Comparison of ENCODE assay signal across 28 mouse cellular contexts in genomic region chr4:65163698-65164097, GRCm38 (mm10). TPM values are rescaled to one million over a fixed set of nuclear protein-coding genes. Genes with fewer than 3 reads are reported as not detected.
"Had no signal": no experiment of that assay in that cellular context is flagged by ENCODE, and none has a peak within 500 bp of the region (broad histone marks: within the 10 kb centered on the region; RNA-seq: fewer than 3 reads in every experiment).

No protein-coding gene starts in this region.

- ATAC-seq: forebrain, embryonic 13.5 days; forebrain, embryonic 14.5 days; forebrain, embryonic 15.5 days; forebrain, embryonic 16.5 days; forebrain, postnatal 0 days had no signal

- H3K27ac ChIP-seq: embryonic facial prominence, embryonic 10.5 days; embryonic facial prominence, embryonic 12.5 days; embryonic facial prominence, embryonic 13.5 days; embryonic facial prominence, embryonic 15.5 days; forebrain, embryonic 10.5 days; forebrain, embryonic 12.5 days; forebrain, embryonic 13.5 days; forebrain, embryonic 15.5 days; gastrocnemius, adult 2 months had no signal

- H3K4me1 ChIP-seq: embryonic facial prominence, embryonic 10.5 days; embryonic facial prominence, embryonic 15.5 days; forebrain, embryonic 10.5 days; forebrain, embryonic 12.5 days; forebrain, embryonic 13.5 days; forebrain, embryonic 15.5 days had no signal

- H3K9me3 ChIP-seq: embryonic facial prominence, embryonic 10.5 days; embryonic facial prominence, embryonic 12.5 days; embryonic facial prominence, embryonic 13.5 days; embryonic facial prominence, embryonic 15.5 days; forebrain, embryonic 10.5 days; forebrain, embryonic 12.5 days; forebrain, embryonic 13.5 days; forebrain, embryonic 15.5 days had no signal

- H3K4me3 ChIP-seq: embryonic facial prominence, embryonic 10.5 days; embryonic facial prominence, embryonic 12.5 days; embryonic facial prominence, embryonic 13.5 days; embryonic facial prominence, embryonic 15.5 days; erythroblast, embryonic 14.5 days; forebrain, embryonic 10.5 days; forebrain, embryonic 12.5 days; forebrain, embryonic 13.5 days; forebrain, embryonic 15.5 days; gastrocnemius, adult 2 months had no signal

- H3K4me2 ChIP-seq: embryonic facial prominence, embryonic 12.5 days; embryonic facial prominence, embryonic 13.5 days; embryonic facial prominence, embryonic 15.5 days; forebrain, embryonic 12.5 days; forebrain, embryonic 13.5 days; forebrain, embryonic 15.5 days had no signal

- H3K27me3 ChIP-seq: embryonic facial prominence, embryonic 12.5 days; embryonic facial prominence, embryonic 13.5 days; embryonic facial prominence, embryonic 15.5 days; forebrain, embryonic 12.5 days; forebrain, embryonic 13.5 days; forebrain, embryonic 15.5 days had no signal

- H3K9ac ChIP-seq: embryonic facial prominence, embryonic 12.5 days; embryonic facial prominence, embryonic 13.5 days; embryonic facial prominence, embryonic 15.5 days; forebrain, embryonic 12.5 days; forebrain, embryonic 13.5 days; forebrain, embryonic 15.5 days; forebrain, postnatal 0 days had no signal

- H3K36me3 ChIP-seq: embryonic facial prominence, embryonic 10.5 days; embryonic facial prominence, embryonic 12.5 days; embryonic facial prominence, embryonic 13.5 days; embryonic facial prominence, embryonic 15.5 days; forebrain, embryonic 10.5 days; forebrain, embryonic 12.5 days; forebrain, embryonic 15.5 days had no signal

- DNase-seq: cerebellum, adult 2 months; cerebellum, adult 8-10 months; cerebellum, adult 9-10 months; cerebellum, adult 9-11 months; cerebellum, postnatal 10 days; cerebellum, postnatal 14 days; cerebellum, postnatal 25 days; cerebellum, postnatal 36 days; embryo, embryonic 11 days; forebrain, postnatal 0 days; gastrocnemius, adult 2 months; gastrocnemius, postnatal 10 days; gastrocnemius, postnatal 14 days; gastrocnemius, postnatal 25 days; gastrocnemius, postnatal 36 days; heart, adult 11 months; heart, adult 18-20 months had no signal

RNA-seq across cellular contexts. Expression of gene Pappa, which starts 39.7 kb away (rescaled TPM):
- polyA plus RNA-seq: erythroblast, embryonic 14.5 days had no signal
